28 mouse cellular contexts compared by ENCODE assay signal in genomic region chr1:182587706-182588105, GRCm38 (mm10). TPM values are rescaled to one million over a fixed set of nuclear protein-coding genes. Genes with fewer than 3 reads are reported as not detected.
DNase-seq lines count a peak whose midpoint lies in the region; ATAC-seq and TF ChIP-seq lines count a peak whose summit lies in the region.
"Had no signal": no experiment of that assay in that cellular context is flagged by ENCODE, and none has a peak within 500 bp of the region (broad histone marks: within the 10 kb centered on the region; RNA-seq: fewer than 3 reads in every experiment).

No protein-coding gene starts in this region.

- ATAC-seq in heart, embryonic 12.5 days (ENCODE audit: insufficient number of reproducible peaks, low FRiP score) = peak; percentile 42; the same call in 1 of the 2 replicates
- ATAC-seq in liver, embryonic 11.5 days (replicated peaks; ENCODE audit: low FRiP score) = 0 out of 2 replicates have a peak, but pooled peaks have one; percentile 34
- ATAC-seq in liver, embryonic 13.5 days (ENCODE audit: low read depth) = peak; percentile 50; the same call in 1 of the 2 replicates
- 0 out of 2 replicates have a peak, but pooled peaks have one; percentile 44 for ATAC-seq in liver, postnatal 0 days
- no peak for ATAC-seq in hindbrain, embryonic 13.5 days (ENCODE audit: low FRiP score)
- ATAC-seq in CD4-positive, CD25-positive, alpha-beta regulatory T cell, adult 4 months = no peak
- ATAC-seq: activated CD4-positive, CD25-positive, alpha-beta regulatory T cell, adult 4 months; forebrain, embryonic 14.5 days; forebrain, embryonic 16.5 days; Patski had no signal

- H3K9ac ChIP-seq in heart, embryonic 12.5 days = no peak overlapping the region
- H3K9ac ChIP-seq in liver, embryonic 11.5 days (ENCODE audit: low read depth, low read length) = no peak overlapping the region
- H3K9ac ChIP-seq in liver, embryonic 13.5 days = no peak overlapping the region
- H3K9ac ChIP-seq in liver, postnatal 0 days (replicated peaks) = no peak overlapping the region
- H3K9ac ChIP-seq in hindbrain, embryonic 13.5 days = no peak overlapping the region
- H3K9ac ChIP-seq: embryonic facial prominence, embryonic 13.5 days; embryonic facial prominence, embryonic 15.5 days; forebrain, embryonic 12.5 days had no signal

- H3K36me3 ChIP-seq in heart, embryonic 12.5 days = no peaks in the 10 kb centered on the region
- H3K36me3 ChIP-seq in liver, embryonic 11.5 days (ENCODE audit: control insufficient read depth, insufficient read depth, low read length) = no peaks in the 10 kb centered on the region
- H3K36me3 ChIP-seq in liver, embryonic 13.5 days = no peaks in the 10 kb centered on the region
- no peaks in the 10 kb centered on the region for H3K36me3 ChIP-seq in liver, postnatal 0 days (replicated peaks; ENCODE audit: insufficient read depth, low read length)
- no peaks in the 10 kb centered on the region for H3K36me3 ChIP-seq in hindbrain, embryonic 13.5 days
- H3K36me3 ChIP-seq: embryonic facial prominence, embryonic 13.5 days; embryonic facial prominence, embryonic 15.5 days; forebrain, embryonic 10.5 days; forebrain, embryonic 12.5 days had no signal

- H3K4me1 ChIP-seq in heart, embryonic 12.5 days (replicated peaks) = peaks cover 21% of the 10 kb centered on the region
- peaks cover 4% of the 10 kb centered on the region; the same call in 1 of the 2 replicates for H3K4me1 ChIP-seq in liver, embryonic 11.5 days (replicated peaks; ENCODE audit: control insufficient read depth, insufficient read depth, low read length)
- H3K4me1 ChIP-seq in liver, embryonic 13.5 days (replicated peaks) = peaks cover 5% of the 10 kb centered on the region
- H3K4me1 ChIP-seq in liver, postnatal 0 days (ENCODE audit: insufficient read depth) = no peaks in the 10 kb centered on the region
- peaks cover 5% of the 10 kb centered on the region for H3K4me1 ChIP-seq in hindbrain, embryonic 13.5 days (replicated peaks)

- H3K9me3 ChIP-seq in heart, embryonic 12.5 days (replicated peaks) = no peaks in the 10 kb centered on the region
- no peaks in the 10 kb centered on the region for H3K9me3 ChIP-seq in liver, embryonic 11.5 days (ENCODE audit: control insufficient read depth, low read length)
- H3K9me3 ChIP-seq in liver, embryonic 13.5 days (replicated peaks) = no peaks in the 10 kb centered on the region
- H3K9me3 ChIP-seq in liver, postnatal 0 days (ENCODE audit: low read length) = no peaks in the 10 kb centered on the region
- H3K9me3 ChIP-seq in hindbrain, embryonic 13.5 days = no peaks in the 10 kb centered on the region
- H3K9me3 ChIP-seq: embryonic facial prominence, embryonic 13.5 days; embryonic facial prominence, embryonic 15.5 days; forebrain, embryonic 10.5 days; forebrain, embryonic 12.5 days had no signal

- H3K27me3 ChIP-seq in heart, embryonic 12.5 days (replicated peaks) = no peaks in the 10 kb centered on the region
- peaks cover 7% of the 10 kb centered on the region; the same call in 1 of the 2 replicates for H3K27me3 ChIP-seq in liver, embryonic 11.5 days (replicated peaks; ENCODE audit: control insufficient read depth, insufficient read depth, low read length)
- peaks cover 9% of the 10 kb centered on the region; the same call in 1 of the 2 replicates for H3K27me3 ChIP-seq in liver, embryonic 13.5 days
- no peaks in the 10 kb centered on the region for H3K27me3 ChIP-seq in liver, postnatal 0 days (ENCODE audit: insufficient read depth, low read length)
- peaks cover 10% of the 10 kb centered on the region for H3K27me3 ChIP-seq in hindbrain, embryonic 13.5 days
- H3K27me3 ChIP-seq: embryonic facial prominence, embryonic 15.5 days; Patski had no signal

- H3K4me2 ChIP-seq in heart, embryonic 12.5 days = no peak overlapping the region
- no peak overlapping the region for H3K4me2 ChIP-seq in liver, embryonic 11.5 days
- no peak overlapping the region for H3K4me2 ChIP-seq in liver, embryonic 13.5 days
- H3K4me2 ChIP-seq in liver, postnatal 0 days (ENCODE audit: low read depth, low read length) = no peak overlapping the region
- no peak overlapping the region for H3K4me2 ChIP-seq in hindbrain, embryonic 13.5 days
- H3K4me2 ChIP-seq: embryonic facial prominence, embryonic 13.5 days; embryonic facial prominence, embryonic 15.5 days; forebrain, embryonic 12.5 days had no signal

- TF ChIP-seq CTCF in liver, postnatal 0 days (IDR thresholded peaks at IDR 0.05; ENCODE audit: low read depth) = no peak

- no peak overlapping the region for H3K27ac ChIP-seq in heart, embryonic 12.5 days (ENCODE audit: poor library complexity, severe bottlenecking)
- H3K27ac ChIP-seq in liver, embryonic 11.5 days (ENCODE audit: low read depth, low read length) = no peak overlapping the region
- no peak overlapping the region for H3K27ac ChIP-seq in liver, embryonic 13.5 days
- H3K27ac ChIP-seq in liver, postnatal 0 days (ENCODE audit: low read depth) = no peak overlapping the region
- no peak overlapping the region for H3K27ac ChIP-seq in hindbrain, embryonic 13.5 days
- H3K27ac ChIP-seq: embryonic facial prominence, embryonic 13.5 days; embryonic facial prominence, embryonic 15.5 days; forebrain, embryonic 10.5 days; forebrain, embryonic 12.5 days had no signal

- WGBS in heart, embryonic 12.5 days = 24% methylated on average over 4 of the region's 4 CpGs
- 51% methylated on average over 4 of the region's 4 CpGs for WGBS in liver, embryonic 11.5 days
- 57% methylated on average over 4 of the region's 4 CpGs for WGBS in liver, embryonic 13.5 days (ENCODE audit: insufficient replicate concordance)
- 58% methylated on average over 4 of the region's 4 CpGs for WGBS in liver, postnatal 0 days (ENCODE audit: insufficient replicate concordance)
- WGBS in hindbrain, embryonic 13.5 days = 72% methylated on average over 4 of the region's 4 CpGs

- no peak overlapping the region for H3K4me3 ChIP-seq in heart, embryonic 12.5 days
- no peak overlapping the region for H3K4me3 ChIP-seq in liver, embryonic 11.5 days (ENCODE audit: low read depth, low read length)
- H3K4me3 ChIP-seq in liver, embryonic 13.5 days (replicated peaks) = no peak overlapping the region
- no peak overlapping the region for H3K4me3 ChIP-seq in liver, postnatal 0 days (ENCODE audit: low read depth, low read length)
- no peak overlapping the region for H3K4me3 ChIP-seq in hindbrain, embryonic 13.5 days
- H3K4me3 ChIP-seq: embryonic facial prominence, embryonic 13.5 days; embryonic facial prominence, embryonic 15.5 days; erythroblast, embryonic 14.5 days; forebrain, embryonic 10.5 days; forebrain, embryonic 12.5 days had no signal

- no peak for DNase-seq in heart, adult 9 months (ENCODE audit: low spot score in 2 of 2)
- DNase-seq in liver, embryonic 11.5 days (ENCODE audit: low spot score) = no peak
- DNase-seq in liver, embryonic 13.5 days = no peak
- no peak for DNase-seq in liver, postnatal 0 days
- no peak for DNase-seq in cerebellum, adult 9-11 months
- DNase-seq: adrenal gland, adult 8-10 months; adrenal gland, postnatal 14 days; adrenal gland, postnatal 36 days; B cell, adult 2 months; cerebellum, adult 11-12 months; cerebellum, adult 2 months; cerebellum, adult 9-10 months; cerebellum, postnatal 14 days; cerebellum, postnatal 36 days; embryo, embryonic 11 days had no signal

- TF ChIP-seq EP300 in liver, postnatal 0 days (IDR thresholded peaks at IDR 0.05; ENCODE audit: low read depth) = no peak

RNA-seq across cellular contexts. Expression of gene Capn8, which starts 22.9 kb away (rescaled TPM):
- not detected in 2 replicates for polyA plus RNA-seq in heart, embryonic 12.5 days (2016; fragmentation: Nextera tagmentation; extraction: Ambion mirVana)
- not detected in 2 replicates for polyA plus RNA-seq in liver, embryonic 11.5 days (2014; fragmentation: Nextera tagmentation; extraction: Ambion mirVana)
- polyA plus RNA-seq in liver, embryonic 13.5 days (2015; fragmentation: Nextera tagmentation; extraction: Ambion mirVana) = not detected in 2 replicates
- 0.06 TPM in 1 of 2 replicates, not detected in the other for polyA plus RNA-seq in liver, postnatal 0 days (2015; fragmentation: Nextera tagmentation; extraction: Ambion mirVana)
- 0.10 TPM in 2 replicates for polyA plus RNA-seq in hindbrain, embryonic 13.5 days (2015; fragmentation: Nextera tagmentation; extraction: Ambion mirVana)
- polyA plus RNA-seq in CD4-positive, CD25-positive, alpha-beta regulatory T cell, adult 4 months (2017; shearing (Covaris generic)) = not detected
- polyA plus RNA-seq: embryonic facial prominence, embryonic 11.5 days; embryonic facial prominence, embryonic 13.5 days; erythroblast, embryonic 14.5 days; forebrain, embryonic 10.5 days had no signal

Comparison
In these comparisons a context has a peak if more than half of its experiments do, and no peak if none do; other contexts are left out.
1. ATAC-seq: peak in heart, embryonic 12.5 days (single experiment), liver, embryonic 11.5 days (single experiment), liver, embryonic 13.5 days (single experiment) and liver, postnatal 0 days (single experiment); none in hindbrain, embryonic 13.5 days (single experiment) and CD4-positive, CD25-positive, alpha-beta regulatory T cell, adult 4 months (single experiment).